Mouse (Mus musculus) liver, postnatal 0 days (tissue): ENCODE data around the gene Alox5. TPM values are rescaled to one million over a fixed set of nuclear protein-coding genes. Genes with fewer than 3 reads are reported as not detected.
A peak's percentile ranks its signal among the peaks of the same experiment; 100 is the strongest.

Experiments
- ATAC-seq: fragments of 200-750 bp; cut with Nextera tagmentation; 2 replicates; pipeline ENCODE4 v1.8.0; 2017; ENCODE audit warnings: mild to moderate bottlenecking, moderate library complexity
- DNase-seq: peaks from one replicate; pipeline ENCODE4 v3.0.0-alpha.2; 2016
- H3K27ac ChIP-seq: fragments of 300-500 bp; sonication (generic); 2 replicates; pipeline ENCODE4 v1.5.1; 2014; ENCODE audit warnings: antibody characterized with exemption, moderate library complexity, mild to moderate bottlenecking, low read depth
- H3K27me3 ChIP-seq: fragments of 300-500 bp; sonication (generic); 2 replicates; pipeline ENCODE4 v1.6.1; 2014; ENCODE audit warnings: low read length, control low read depth, mixed read lengths; ENCODE audit not compliant: insufficient read depth
- H3K36me3 ChIP-seq: fragments of 300-500 bp; sonication (generic); replicated peaks from 2 replicates; pipeline ENCODE4 v1.6.1; 2014; ENCODE audit warnings: mild to moderate bottlenecking, control low read depth, low read length, moderate library complexity, mixed read lengths; ENCODE audit not compliant: insufficient read depth
- H3K4me1 ChIP-seq: fragments of 300-500 bp; sonication (generic); 2 replicates; pipeline ENCODE4 v1.6.1; 2014; ENCODE audit warnings: antibody characterized with exemption, mild to moderate bottlenecking, control low read depth; ENCODE audit not compliant: insufficient read depth
- H3K4me2 ChIP-seq: fragments of 300-500 bp; sonication (generic); 2 replicates; pipeline ENCODE4 v1.6.1; 2014; ENCODE audit warnings: low read depth, mild to moderate bottlenecking, low read length, moderate library complexity, mixed read lengths
- H3K4me3 ChIP-seq: fragments of 300-500 bp; sonication (generic); 2 replicates; pipeline ENCODE4 v1.5.1; 2014; ENCODE audit warnings: low read depth, low read length
- H3K9ac ChIP-seq: fragments of 300-500 bp; sonication (generic); replicated peaks from 2 replicates; pipeline ENCODE4 v1.6.1; 2014; ENCODE audit warnings: mild to moderate bottlenecking, moderate library complexity
- H3K9me3 ChIP-seq: fragments of 300-500 bp; sonication (generic); 2 replicates; pipeline ENCODE4 v1.6.1; 2016; ENCODE audit warnings: mild to moderate bottlenecking, control low read depth, low read length, mixed read lengths
- CTCF ChIP-seq: sonication (generic); IDR thresholded peaks from 2 replicates; pipeline ENCODE4 v1.5.1; 2016; ENCODE audit warnings: antibody characterized with exemption, low read depth
- EP300 ChIP-seq: IDR thresholded peaks from 2 replicates; pipeline ENCODE4 v1.6.1; 2016; ENCODE audit warnings: antibody characterized with exemption, low read depth, mild to moderate bottlenecking
- WGBS: fragments of 180-500 bp; shearing (Covaris S2); extraction: QIAGEN DNeasy Blood & Tissue Kit; methylation state at CpG from one replicate; pipeline ENCODE4 v1.1.7; 2014; ENCODE audit not compliant: insufficient replicate concordance; 5-methylcytosine and 5-hydroxymethylcytosine counted together
- polyA plus RNA-seq: library from polyadenylated mRNA; unstranded; fragments of >200 nt; fragmentation: Nextera tagmentation; extraction: Ambion mirVana; gene quantifications from 2 replicates; pipeline ENCODE4 v1.2.1, GENCODE M21; 2015

Alox5 gene
- polyA plus RNA-seq, 1 experiment from 2014 or later: 6.6 TPM

- DNase-seq: no peak
- TF ChIP-seq EP300: no peak
- no peak for TF ChIP-seq CTCF
- no peaks in the 10 kb centered on the region for H3K4me1 ChIP-seq
- no peaks in the 10 kb centered on the region for H3K36me3 ChIP-seq
- H3K27ac ChIP-seq: no peak overlapping the region
- no peak overlapping the region for H3K9ac ChIP-seq
- H3K9me3 ChIP-seq: no peaks in the 10 kb centered on the region
- no peaks in the 10 kb centered on the region for H3K27me3 ChIP-seq
- no peak overlapping the region for H3K4me3 ChIP-seq
- 34% methylated on average over 1 of the region's 1 CpGs for WGBS
- no peak for ATAC-seq
- no peak overlapping the region for H3K4me2 ChIP-seq
Observed at GRCm38 (mm10) chr6:116485081-116485480, 24.1 kb upstream of the Alox5 start.

- H3K4me1 ChIP-seq: no peaks in the 10 kb centered on the region
- no peak for ATAC-seq
- no peak for DNase-seq
Observed at GRCm38 (mm10) chr6:116468081-116468480, 7.1 kb upstream of the Alox5 start.

GRCm38 (mm10) chr6:116459232-116459631 is 1.7 kb downstream of the Alox5 start:
- H3K4me2 ChIP-seq: peak overlapping the region; percentile 30
- H3K27ac ChIP-seq: peak overlapping the region; percentile 53
- ATAC-seq: no peak

More at GRCm38 (mm10) chr6:116468081-116468480, 7.1 kb upstream of the Alox5 start:
- Histone ChIP-seq H3K36me3 (no peaks in the 10 kb centered on the region), H3K9me3 (no peaks in the 10 kb centered on the region), H3K4me2 (no peak overlapping the region), H3K4me3 (no peak overlapping the region), H3K27ac (no peak overlapping the region), H3K27me3 (no peaks in the 10 kb centered on the region), H3K9ac (no peak overlapping the region)
- WGBS: 21% methylated on average over 3 of the region's 3 CpGs
- no peak for TF ChIP-seq EP300
- peak; percentile 66 for TF ChIP-seq CTCF

GRCm38 (mm10) chr6:116458728-116459127 is 2.2 kb downstream of the Alox5 start:
- Histone ChIP-seq H3K4me3 (no peak overlapping the region), H3K4me2 (peak overlapping the region; percentile 30; the same call in 1 of the 2 replicates), H3K27ac (peak overlapping the region; percentile 53), H3K27me3 (peaks cover 20% of the 10 kb centered on the region), H3K36me3 (no peaks in the 10 kb centered on the region), H3K4me1 (peaks cover 6% of the 10 kb centered on the region; the same call in 1 of the 2 replicates), H3K9me3 (no peaks in the 10 kb centered on the region), H3K9ac (no peak overlapping the region)
- DNase-seq: no peak
- TF ChIP-seq EP300 (no peak), CTCF (no peak)
- 36% methylated on average over 4 of the region's 4 CpGs for WGBS
- no peak for ATAC-seq

More at GRCm38 (mm10) chr6:116459232-116459631, 1.7 kb downstream of the Alox5 start:
- H3K4me1 ChIP-seq: peaks cover 6% of the 10 kb centered on the region; the same call in 1 of the 2 replicates
- peaks cover 20% of the 10 kb centered on the region for H3K27me3 ChIP-seq
- no peaks in the 10 kb centered on the region for H3K9me3 ChIP-seq
- H3K9ac ChIP-seq: no peak overlapping the region
- no peaks in the 10 kb centered on the region for H3K36me3 ChIP-seq
- TF ChIP-seq EP300 (no peak), CTCF (no peak)
- WGBS: 35% methylated on average over 2 of the region's 2 CpGs
- no peak for DNase-seq
- H3K4me3 ChIP-seq: 0 out of 2 replicates have a peak overlapping the region, but pooled peaks have one; percentile 45

- Histone ChIP-seq H3K27ac (peak overlapping the region; percentile 48; the same call in 1 of the 2 replicates), H3K9me3 (no peaks in the 10 kb centered on the region), H3K4me3 (no peak overlapping the region), H3K4me2 (no peak overlapping the region), H3K9ac (no peak overlapping the region), H3K27me3 (peaks cover 16% of the 10 kb centered on the region), H3K4me1 (peaks cover 6% of the 10 kb centered on the region; the same call in 1 of the 2 replicates), H3K36me3 (no peaks in the 10 kb centered on the region)
- whole genome bisulfite sequencing: 23% methylated on average over 1 of the region's 1 CpGs
- no peak for ATAC-seq
- TF ChIP-seq EP300 (no peak), CTCF (peak; percentile 23; the same call in 1 of the 2 replicates)
- no peak for DNase-seq
Observed at GRCm38 (mm10) chr6:116456482-116456881, 4.5 kb downstream of the Alox5 start.

GRCm38 (mm10) chr6:116455781-116456180 is 5.2 kb downstream of the Alox5 start:
- Histone ChIP-seq H3K27ac (peak overlapping the region; percentile 48; the same call in 1 of the 2 replicates), H3K4me2 (no peak overlapping the region), H3K9me3 (no peaks in the 10 kb centered on the region), H3K36me3 (no peaks in the 10 kb centered on the region), H3K4me3 (no peak overlapping the region), H3K4me1 (peaks cover 3% of the 10 kb centered on the region; the same call in 1 of the 2 replicates), H3K9ac (no peak overlapping the region), H3K27me3 (peaks cover 9% of the 10 kb centered on the region)
- peak; percentile 21 for DNase-seq
- WGBS: 32% methylated on average over 4 of the region's 4 CpGs
- peak; percentile 21; the same call in 1 of the 2 replicates for ATAC-seq
- TF ChIP-seq EP300 (no peak), CTCF (no peak)
